Comparison of ENCODE assay signal across 8 mouse cellular contexts in the genomic region with DNA sequence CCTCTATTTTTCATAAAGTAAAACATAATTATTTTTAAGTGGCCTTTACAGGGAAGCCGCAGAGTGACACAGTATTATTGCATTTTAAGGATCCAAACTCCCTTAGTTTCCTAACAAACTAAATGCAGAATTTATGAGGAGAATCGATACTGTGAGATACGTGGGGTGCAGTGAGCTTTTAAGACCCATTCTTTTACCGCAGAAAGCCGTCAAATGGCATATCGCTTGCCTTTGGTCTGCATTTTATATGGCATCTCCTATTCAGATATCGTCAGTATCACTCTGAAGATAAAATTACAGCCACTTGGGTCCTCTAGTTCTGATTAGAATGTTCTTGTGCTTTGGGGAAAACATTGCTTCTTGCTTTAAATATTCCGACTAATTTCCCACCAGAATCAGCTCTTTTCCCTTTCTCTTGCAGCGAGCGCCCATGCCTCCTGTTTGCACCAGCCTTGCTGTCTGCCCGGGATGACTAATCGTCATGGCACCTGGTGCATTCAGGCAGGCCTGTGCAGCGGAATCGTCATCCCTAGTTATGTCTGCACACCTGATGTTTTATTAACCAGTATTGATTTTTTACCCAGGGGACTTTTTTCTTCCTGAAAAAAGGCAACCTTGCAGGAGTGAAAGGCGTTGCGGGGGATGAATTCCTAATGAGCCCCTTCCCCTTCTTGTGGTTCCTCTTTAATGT. TPM values are rescaled to one million over a fixed set of nuclear protein-coding genes. Genes with fewer than 3 reads are reported as not detected.
DNase-seq lines count a peak whose midpoint lies in the region; ATAC-seq and TF ChIP-seq lines count a peak whose summit lies in the region.

No protein-coding gene starts in this region.

- TF ChIP-seq POLR2A in heart, adult 2 months (IDR thresholded peaks at IDR 0.05; ENCODE audit: insufficient read depth, low read depth, low read length), result no peak

- H3K9ac ChIP-seq in intestine, embryonic 15.5 days, result no peak overlapping the region
- no peak overlapping the region for H3K9ac ChIP-seq in heart, adult 2 months (ENCODE audit: low read depth, low read length)

- TF ChIP-seq EP300 in heart, adult 2 months (IDR thresholded peaks at IDR 0.05; ENCODE audit: insufficient read depth, low read depth, low read length), result no peak

- TF ChIP-seq CTCF in heart, adult 2 months (IDR thresholded peaks at IDR 0.05), result no peak

- H3K79me2 ChIP-seq in heart, adult 2 months (replicated peaks; ENCODE audit: control insufficient read depth, insufficient read depth, low read length), result peaks cover 2% of the 10 kb centered on the region; the same call in 1 of the 2 replicates

- intact Hi-C loops in heart, postnatal 10 days (cut with DNase I), result no loop called here
- intact Hi-C loops in heart, adult 2 months (cut with DNase I), result no loop called here

- peak; percentile 92 for ATAC-seq in intestine, embryonic 15.5 days

- 0 out of 2 replicates have a peak overlapping the region, but pooled peaks have one; percentile 5 for H3K4me2 ChIP-seq in intestine, embryonic 15.5 days (replicated peaks)

- H3K4me1 ChIP-seq in intestine, embryonic 15.5 days (replicated peaks), result no peaks in the 10 kb centered on the region
- H3K4me1 ChIP-seq in heart, adult 2 months (ENCODE audit: control insufficient read depth, insufficient read depth, low read length), result no peaks in the 10 kb centered on the region
- H3K4me1 ChIP-seq in limb, embryonic 10.5 days, result no peaks in the 10 kb centered on the region

- no peaks in the 10 kb centered on the region for H3K27me3 ChIP-seq in intestine, embryonic 15.5 days (replicated peaks)
- H3K27me3 ChIP-seq in heart, adult 2 months (ENCODE audit: control insufficient read depth, insufficient read depth, low read length), result no peaks in the 10 kb centered on the region
- no peaks in the 10 kb centered on the region for H3K27me3 ChIP-seq in limb, embryonic 10.5 days (ENCODE audit: low read depth, poor library complexity, severe bottlenecking)

- H3K27ac ChIP-seq in intestine, embryonic 15.5 days, result no peak overlapping the region
- no peak overlapping the region for H3K27ac ChIP-seq in heart, adult 2 months
- H3K27ac ChIP-seq in limb, embryonic 10.5 days, result no peak overlapping the region

- no peaks in the 10 kb centered on the region for H3K9me3 ChIP-seq in intestine, embryonic 15.5 days
- no peaks in the 10 kb centered on the region for H3K9me3 ChIP-seq in limb, embryonic 10.5 days (replicated peaks)

- no peak overlapping the region for H3K4me3 ChIP-seq in intestine, embryonic 15.5 days (replicated peaks)
- no peak overlapping the region for H3K4me3 ChIP-seq in heart, adult 2 months
- H3K4me3 ChIP-seq in limb, embryonic 10.5 days, result no peak overlapping the region

- 0 out of 2 replicates have a peak, but pooled peaks cover 6% of the 10 kb centered on the region for H3K36me3 ChIP-seq in intestine, embryonic 15.5 days
- H3K36me3 ChIP-seq in heart, adult 2 months (ENCODE audit: control insufficient read depth, insufficient read depth, low read length), result peaks cover 8% of the 10 kb centered on the region
- peaks cover 22% of the 10 kb centered on the region for H3K36me3 ChIP-seq in limb, embryonic 10.5 days

- peak; percentile 25 for DNase-seq in MN1 (ENCODE audit: low spot score)
- DNase-seq in cerebellum, adult 8-10 months, result peak; percentile 9
- peak; percentile 30 for DNase-seq in mesoderm, embryonic 11.5 days (ENCODE audit: low read depth, low spot score)
- no peak for DNase-seq in heart, postnatal 10 days
- DNase-seq in heart, adult 2 months, result no peak
- DNase-seq in limb, embryonic 10.5 days (ENCODE audit: low spot score), result no peak
- DNase-seq in ovary, adult 18-20 months (ENCODE audit: low spot score), result no peak

- WGBS in intestine, embryonic 15.5 days, result 77% methylated on average over 16 of the region's 16 CpGs
- WGBS in heart, adult 2 months, result 94% methylated on average over 16 of the region's 16 CpGs
- 92% methylated on average over 16 of the region's 16 CpGs for WGBS in limb, embryonic 10.5 days

RNA-seq across cellular contexts. Expression of a gene that starts 26.6 kb away (rescaled TPM):
- polyA plus RNA-seq in intestine, embryonic 15.5 days (2015; fragmentation: Nextera tagmentation; extraction: Ambion mirVana), result 58.6 and 60.0 TPM in 2 replicates
- total RNA-seq in heart, postnatal 10 days (2021), result 10 to 100 TPM; 38.3 to 42.5 TPM
- total RNA-seq in heart, adult 2 months (2021), result 10 to 100 TPM; 28.2 to 31.3 TPM
- 13.9 and 23.4 TPM in 2 replicates for polyA plus RNA-seq in heart, adult 2 months (2012; rRNA removed)
- polyA plus RNA-seq in limb, embryonic 10.5 days (2016; fragmentation: Nextera tagmentation; extraction: Ambion mirVana), result 53.7 and 62.0 TPM in 2 replicates

Comparison
In these comparisons a context has a peak if more than half of its experiments do, and no peak if none do; other contexts are left out.
1. DNase-seq: peak in MN1 (single experiment), cerebellum, adult 8-10 months (single experiment) and mesoderm, embryonic 11.5 days (single experiment); none in heart, postnatal 10 days (0 of 2), heart, adult 2 months (0 of 2), limb, embryonic 10.5 days (single experiment) and ovary, adult 18-20 months (single experiment).